Mouse (Mus musculus) forebrain, embryonic 11.5 days (tissue): ENCODE data around the gene Klk1b3. TPM values are rescaled to one million over a fixed set of nuclear protein-coding genes. Genes with fewer than 3 reads are reported as not detected.
"Not testable (repeated sequence)": the region's sequence is repeated elsewhere in the genome, so short reads cannot be mapped to it uniquely, and the experiment has no call there.

ENCODE experiments used
- ATAC-seq: fragments of 200-750 bp; cut with Nextera tagmentation; replicated peaks from 2 replicates; pipeline ENCODE4 v1.8.0; 2017; ENCODE audit warnings: moderate TSS enrichment; ENCODE audit not compliant: low FRiP score
- DNase-seq: peaks from one replicate; pipeline ENCODE4 v3.0.0-alpha.2; 2017; ENCODE audit warnings: low spot score
- H3K27ac ChIP-seq: fragments of 300-500 bp; sonication (generic); 2 replicates; pipeline ENCODE4 v1.5.1; 2014; ENCODE audit warnings: low read depth, low read length
- H3K27me3 ChIP-seq: fragments of 300-500 bp; sonication (generic); 2 replicates; pipeline ENCODE4 v1.6.1; 2014; ENCODE audit warnings: mild to moderate bottlenecking, low read length, mixed read lengths; ENCODE audit not compliant: control insufficient read depth, insufficient read depth
- H3K36me3 ChIP-seq: fragments of 300-500 bp; sonication (generic); 2 replicates; pipeline ENCODE4 v1.6.1; 2014; ENCODE audit warnings: mild to moderate bottlenecking, low read length, moderate library complexity, mixed read lengths; ENCODE audit not compliant: control insufficient read depth, insufficient read depth
- H3K4me1 ChIP-seq: fragments of 300-500 bp; sonication (generic); replicated peaks from 2 replicates; pipeline ENCODE4 v1.6.1; 2014; ENCODE audit warnings: low read length, mixed read lengths; ENCODE audit not compliant: control insufficient read depth, insufficient read depth
- H3K4me2 ChIP-seq: fragments of 300-500 bp; sonication (generic); 2 replicates; pipeline ENCODE4 v1.6.1; 2014; ENCODE audit warnings: low read depth, mild to moderate bottlenecking, low read length, moderate library complexity, mixed read lengths; ENCODE audit not compliant: severe bottlenecking
- H3K4me3 ChIP-seq: fragments of 300-500 bp; sonication (generic); 2 replicates; pipeline ENCODE4 v1.5.1; 2014; ENCODE audit warnings: low read depth, low read length
- H3K9ac ChIP-seq: fragments of 300-500 bp; sonication (generic); 2 replicates; pipeline ENCODE4 v1.6.1; 2014; ENCODE audit warnings: low read length
- H3K9me3 ChIP-seq: fragments of 300-500 bp; sonication (generic); 2 replicates; pipeline ENCODE4 v1.6.1; 2016; ENCODE audit warnings: low read length, mixed read lengths; ENCODE audit not compliant: control insufficient read depth
- WGBS: fragments of 180-500 bp; shearing (Covaris S2); extraction: QIAGEN DNeasy Blood & Tissue Kit; methylation state at CpG from one replicate; pipeline ENCODE4 v1.1.7; 2014; 5-methylcytosine and 5-hydroxymethylcytosine counted together
- polyA plus RNA-seq: library from polyadenylated mRNA; unstranded; fragments of >200 nt; fragmentation: Nextera tagmentation; extraction: Ambion mirVana; gene quantifications from 2 replicates; pipeline ENCODE4 v1.2.1, GENCODE M21; 2014

The Klk1b3 gene
- not detected in 2 replicates for polyA plus RNA-seq

DNA sequence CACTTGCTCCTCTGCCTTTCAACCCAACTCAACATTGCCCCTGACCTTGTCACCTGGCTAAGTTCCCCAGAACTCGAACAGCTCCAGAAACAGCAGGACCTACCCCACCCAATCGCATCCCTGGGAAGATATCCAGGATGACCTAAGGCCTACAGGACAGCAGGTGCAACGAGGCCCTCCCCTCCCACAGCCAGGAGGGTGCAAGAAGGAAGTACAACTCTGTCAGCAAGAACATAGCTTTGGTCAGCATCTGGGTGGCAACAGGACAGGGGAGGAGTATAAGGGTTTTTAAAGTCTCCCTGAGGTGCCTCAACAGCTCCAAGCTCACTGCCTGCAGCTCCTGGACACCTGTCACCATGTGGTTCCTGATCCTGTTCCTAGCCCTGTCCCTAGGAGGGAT, at the start of gene Klk1b3:
Klk1b3 (plus strand) TSS at position 301 of the 400 bp plus-strand sequence.
- H3K9ac ChIP-seq: no peak within 1 kb of the TSS
- H3K9me3 ChIP-seq: no peaks in the 10 kb centered on the region
- no peaks in the 10 kb centered on the region for H3K36me3 ChIP-seq
- H3K4me1 ChIP-seq: no peaks in the 10 kb centered on the region
- no peak within 1 kb of the TSS for H3K4me3 ChIP-seq
- no peaks in the 10 kb centered on the region for H3K27me3 ChIP-seq
- 80% methylated on average over 3 of the region's 3 CpGs for WGBS
- H3K4me2 ChIP-seq: no peak within 1 kb of the TSS
- no peak for DNase-seq
- H3K27ac ChIP-seq: no peak within 1 kb of the TSS
- no peak for ATAC-seq

DNA sequence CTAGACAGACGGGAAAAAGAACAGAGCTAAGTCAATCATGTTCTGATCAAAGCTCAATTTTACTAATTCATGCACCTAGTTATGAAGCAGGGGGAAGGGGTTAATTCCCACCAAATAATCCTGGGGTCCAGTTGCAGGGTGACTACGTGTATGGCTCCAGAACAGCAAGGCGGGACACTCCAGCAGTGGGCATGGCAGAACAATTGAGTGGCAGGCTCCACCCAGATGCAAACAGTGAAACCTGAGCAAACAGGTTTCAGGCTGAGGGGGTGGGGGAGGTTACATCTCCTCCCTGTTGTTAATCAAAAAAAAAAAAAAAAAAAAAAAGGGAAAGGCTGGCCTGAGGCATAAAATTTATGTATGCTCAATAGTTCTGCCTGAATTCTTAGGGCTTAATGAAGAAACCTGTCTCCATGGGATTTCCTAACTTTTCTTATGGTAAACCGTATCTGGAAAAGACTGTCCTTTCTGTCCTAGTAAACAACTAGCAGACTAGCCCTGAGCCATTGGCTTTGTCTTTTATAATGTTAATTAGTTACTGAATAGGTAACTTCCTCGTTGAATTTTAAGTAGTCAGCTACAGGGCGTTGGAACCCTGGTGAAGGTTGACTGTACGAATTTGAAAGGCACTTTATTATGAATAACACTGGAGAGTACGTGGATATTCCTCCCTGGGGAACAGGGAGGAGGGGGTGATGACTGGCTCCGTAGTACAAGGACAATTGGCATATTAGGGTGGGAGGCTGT, 18.5 kb upstream of the Klk1b3 start:
- H3K27ac ChIP-seq: no peak overlapping the region
- H3K36me3 ChIP-seq: no peaks in the 10 kb centered on the region
- no peaks in the 10 kb centered on the region for H3K9me3 ChIP-seq
- H3K4me3 ChIP-seq: no peak overlapping the region
- DNase-seq (no peak), ATAC-seq (no peak)
- H3K27me3 ChIP-seq: no peaks in the 10 kb centered on the region
- WGBS: 51% methylated on average over 9 of the region's 9 CpGs
- H3K4me1 ChIP-seq: no peaks in the 10 kb centered on the region
- no peak overlapping the region for H3K9ac ChIP-seq
- H3K4me2 ChIP-seq: no peak overlapping the region

DNA sequence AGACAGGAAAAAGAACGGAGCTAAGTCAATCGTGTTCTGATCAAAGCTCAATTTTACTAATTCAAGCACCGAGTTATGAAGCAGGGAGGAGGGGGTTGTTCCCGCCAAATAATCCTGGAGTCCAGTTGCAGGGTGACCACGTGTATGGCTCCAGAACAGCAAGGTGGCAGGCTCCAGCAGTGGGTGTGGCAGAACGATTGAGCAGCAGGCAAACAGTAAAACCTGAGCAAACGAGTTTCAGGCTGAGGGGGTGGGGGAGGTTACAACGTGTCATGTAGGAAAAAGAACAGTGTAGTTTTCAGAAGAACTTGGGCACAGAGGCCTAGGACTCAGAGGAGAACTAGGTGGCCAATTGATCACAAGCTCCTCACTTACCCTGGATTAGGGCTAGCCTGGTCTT, 11.5 kb upstream of the Klk1b3 start:
- H3K9me3 ChIP-seq, H3K4me2 ChIP-seq, H3K27me3 ChIP-seq, H3K27ac ChIP-seq, ATAC-seq, H3K9ac ChIP-seq, H3K36me3 ChIP-seq, H3K4me3 ChIP-seq, DNase-seq, H3K4me1 ChIP-seq: not testable (repeated sequence)
- WGBS: 75% methylated on average over 8 of the region's 8 CpGs

DNA sequence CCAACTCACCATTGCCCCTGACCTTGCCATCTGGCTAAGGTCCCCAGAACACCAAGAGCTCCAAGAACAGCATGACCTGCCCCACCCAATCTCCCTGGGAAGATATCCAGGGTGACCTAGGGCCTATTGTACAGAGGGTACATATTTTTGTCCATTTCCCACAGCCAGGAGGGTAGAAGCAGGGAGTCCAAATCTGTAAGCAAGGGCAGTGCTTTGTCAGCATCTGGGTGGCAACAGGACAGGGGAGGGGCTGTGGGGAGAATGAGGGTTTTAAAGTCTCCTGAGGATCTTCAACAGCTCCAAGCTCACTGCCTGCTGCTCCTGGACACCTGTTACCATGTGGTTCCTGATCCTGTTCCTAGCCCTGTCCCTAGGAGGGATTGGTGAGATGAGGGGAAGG, 10.1 kb upstream of the Klk1b3 start, which contains the start of gene Klk1b24:
Klk1b24 (plus strand) TSS at position 301 of the 400 bp plus-strand sequence.
- not testable (repeated sequence) for DNase-seq, H3K4me1 ChIP-seq, H3K27ac ChIP-seq, H3K9ac ChIP-seq, H3K36me3 ChIP-seq, ATAC-seq, H3K4me2 ChIP-seq, H3K4me3 ChIP-seq, H3K9me3 ChIP-seq, H3K27me3 ChIP-seq

DNA sequence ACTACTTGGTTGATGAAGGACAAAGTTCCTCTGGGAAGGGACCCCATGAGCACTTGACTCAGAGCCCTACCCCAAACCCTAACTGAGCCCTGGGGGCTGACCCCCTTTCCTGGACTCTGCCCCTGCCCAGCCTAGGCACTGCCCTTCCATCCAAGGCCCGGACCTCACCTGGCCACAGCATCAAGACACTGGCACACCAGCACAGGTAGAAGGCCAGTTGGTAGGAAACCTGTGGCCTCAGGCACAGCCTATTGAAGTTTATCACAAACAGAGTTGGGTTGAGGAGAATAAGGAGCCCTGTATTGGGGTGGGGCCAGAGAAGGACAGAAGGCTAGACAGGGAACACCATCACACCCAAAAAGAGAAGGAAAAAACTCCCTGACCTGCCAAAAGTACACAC, 4.5 kb upstream of the Klk1b3 start:
- H3K9ac ChIP-seq, H3K4me1 ChIP-seq, DNase-seq, H3K36me3 ChIP-seq, H3K9me3 ChIP-seq, ATAC-seq, H3K4me2 ChIP-seq, H3K27me3 ChIP-seq, H3K4me3 ChIP-seq, H3K27ac ChIP-seq: not testable (repeated sequence)
- 100% methylated on average over 1 of the region's 1 CpGs for WGBS

DNA sequence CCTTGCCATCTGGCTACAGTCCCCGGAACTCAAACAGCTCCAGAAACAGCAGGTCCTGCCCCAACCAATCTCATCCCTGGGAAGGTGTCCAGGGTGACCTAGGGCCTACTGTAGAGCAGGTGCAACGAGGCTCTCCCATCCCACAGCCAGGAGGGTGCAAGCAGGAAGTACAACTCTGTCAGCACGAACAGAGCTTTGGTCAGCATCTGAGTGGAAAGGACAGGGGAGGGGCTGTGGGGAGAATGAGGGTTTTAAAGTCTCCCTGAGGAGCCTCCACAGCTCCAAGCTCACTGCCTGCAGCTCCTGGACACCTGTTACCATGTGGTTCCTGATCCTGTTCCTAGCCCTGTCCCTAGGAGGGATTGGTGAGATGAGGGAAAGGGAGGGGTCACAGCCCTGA, 9.1 kb downstream of the Klk1b3 start, which contains the start of gene Klk1b4:
Klk1b4 (plus strand) TSS at position 301 of the 400 bp plus-strand sequence.
- H3K4me3 ChIP-seq, H3K4me2 ChIP-seq, DNase-seq, H3K4me1 ChIP-seq, H3K9me3 ChIP-seq, ATAC-seq, H3K27ac ChIP-seq, H3K36me3 ChIP-seq, H3K9ac ChIP-seq, H3K27me3 ChIP-seq: not testable (repeated sequence)
- 58% methylated on average over 3 of the region's 3 CpGs for WGBS

DNA sequence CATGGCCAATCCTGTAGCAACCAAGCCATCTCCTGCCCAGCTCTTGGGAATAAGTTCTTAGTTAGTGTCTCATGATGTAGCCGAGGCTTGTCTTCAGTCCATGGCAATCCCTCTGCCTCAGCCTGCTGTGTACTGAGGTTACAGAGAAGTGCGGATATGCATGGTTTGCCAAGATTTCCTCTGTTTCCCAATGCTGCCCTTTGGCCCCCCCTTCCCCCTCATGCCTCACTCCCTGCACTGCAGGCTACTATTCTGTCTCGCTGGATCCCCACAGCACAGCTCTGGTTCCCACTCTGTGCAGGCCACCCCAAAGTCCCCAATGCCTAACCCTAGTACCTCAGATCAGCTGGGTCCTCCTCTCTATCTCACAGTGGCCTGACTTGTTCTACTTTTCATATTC, 10.3 kb downstream of the Klk1b3 start:
- Histone ChIP-seq H3K4me3 (no peak overlapping the region), H3K4me1 (no peaks in the 10 kb centered on the region), H3K27ac (no peak overlapping the region), H3K9ac (no peak overlapping the region), H3K9me3 (no peaks in the 10 kb centered on the region), H3K36me3 (no peaks in the 10 kb centered on the region), H3K4me2 (no peak overlapping the region), H3K27me3 (no peaks in the 10 kb centered on the region)
- no peak for DNase-seq
- no peak for ATAC-seq
- WGBS: 94% methylated on average over 3 of the region's 3 CpGs

DNA sequence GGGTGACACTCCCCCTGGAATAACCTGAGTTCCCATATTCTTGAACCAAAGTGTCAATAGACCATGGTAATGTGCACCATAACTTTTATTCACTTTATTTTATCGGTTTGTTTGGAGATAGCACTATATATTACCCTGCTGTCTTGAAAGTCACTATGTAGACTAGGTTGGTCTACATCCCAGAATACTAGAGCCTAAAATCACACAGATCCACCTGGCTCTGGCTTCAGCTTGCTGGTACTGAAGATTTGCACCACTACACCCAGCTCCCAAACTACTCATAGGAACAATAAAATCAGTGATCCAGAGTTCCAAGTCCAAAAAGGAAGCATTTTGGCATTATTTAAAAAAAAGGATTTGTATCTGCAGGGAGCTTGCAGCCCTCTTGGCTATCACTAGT, 17.7 kb downstream of the Klk1b3 start, which contains the start of gene Klk1b5:
Klk1b5 (plus strand) TSS at position 301 of the 400 bp plus-strand sequence.
- H3K9me3 ChIP-seq: no peaks in the 10 kb centered on the region
- no peak for DNase-seq
- 76% methylated on average over 1 of the region's 1 CpGs for WGBS
- H3K9ac ChIP-seq: no peak within 1 kb of the TSS
- H3K4me2 ChIP-seq: no peak within 1 kb of the TSS
- no peaks in the 10 kb centered on the region for H3K4me1 ChIP-seq
- no peaks in the 10 kb centered on the region for H3K36me3 ChIP-seq
- no peaks in the 10 kb centered on the region for H3K27me3 ChIP-seq
- H3K4me3 ChIP-seq: no peak within 1 kb of the TSS
- ATAC-seq: no peak
- no peak within 1 kb of the TSS for H3K27ac ChIP-seq

DNA sequence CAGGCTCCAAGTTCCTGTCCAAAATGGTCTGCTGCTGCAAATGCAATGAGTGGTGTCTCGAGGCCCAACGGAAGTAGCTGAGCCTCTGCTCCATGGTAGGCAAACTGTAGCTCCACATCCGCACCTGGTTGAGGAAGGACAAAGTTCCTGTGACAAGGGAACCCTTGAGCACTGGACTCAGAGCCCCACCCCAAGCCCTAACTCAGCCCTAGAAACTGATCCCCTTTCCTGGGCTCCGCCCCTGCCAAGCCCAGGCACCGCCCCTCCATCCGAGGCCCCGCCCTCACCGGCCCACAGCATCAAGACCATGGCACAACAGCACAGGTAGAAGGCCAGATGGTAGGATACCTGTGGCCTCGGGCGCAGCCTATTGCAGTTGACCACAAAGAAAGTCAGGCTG, 23.6 kb downstream of the Klk1b3 start:
- not testable (repeated sequence) for H3K27me3 ChIP-seq, H3K4me1 ChIP-seq, H3K4me2 ChIP-seq, H3K4me3 ChIP-seq, H3K27ac ChIP-seq, H3K36me3 ChIP-seq, H3K9me3 ChIP-seq, DNase-seq, H3K9ac ChIP-seq, ATAC-seq
- WGBS: 77% methylated on average over 8 of the region's 10 CpGs
